Comparison of ENCODE assay signal across 9 mouse cellular contexts in genomic region chr6:136466956-136467750, GRCm38 (mm10). TPM values are rescaled to one million over a fixed set of nuclear protein-coding genes. Genes with fewer than 3 reads are reported as not detected.
DNase-seq lines count a peak whose midpoint lies in the region; ATAC-seq lines count a peak whose summit lies in the region.
"Had no signal": no experiment of that assay in that cellular context is flagged by ENCODE, and none has a peak within 500 bp of the region (broad histone marks: within the 10 kb centered on the region; RNA-seq: fewer than 3 reads in every experiment).

No protein-coding gene starts in this region.

- intact Hi-C loops in heart, postnatal 25 days (cut with DNase I): loop anchor here (1.0 kb wide), 1 partner anchor 51 kb away; no protein-coding TSS in a partner anchor

- H3K4me3 ChIP-seq in forebrain, embryonic 15.5 days: no peak overlapping the region
- 0 out of 2 replicates have a peak overlapping the region, but pooled peaks have one; percentile 2 for H3K4me3 ChIP-seq in lung, embryonic 16.5 days (ENCODE audit: low read length)

- no peaks in the 10 kb centered on the region for H3K36me3 ChIP-seq in forebrain, embryonic 15.5 days
- H3K36me3 ChIP-seq in lung, embryonic 16.5 days (ENCODE audit: control insufficient read depth, insufficient read depth, low read length): no peaks in the 10 kb centered on the region

- peak; percentile 83 for DNase-seq in ES-CJ7 (ENCODE audit: low read depth, low spot score)
- peak; percentile 94 for DNase-seq in c-Kit-positive CD71-positive TER-119-positive erythroid progenitor cells, embryonic 14.5 days (ENCODE audit: low spot score)
- peak; percentile 63 for DNase-seq in heart, postnatal 25 days (ENCODE audit: low spot score)
- DNase-seq in layer of hippocampus, adult 9-11 months: peak; percentile 79
- peak; percentile 75 for DNase-seq in ovary, adult 18-20 months (ENCODE audit: low spot score)
- peak; percentile 64 to 75 for DNase-seq in thymus, adult 18-20 months

- no peak overlapping the region for H3K4me2 ChIP-seq in forebrain, embryonic 15.5 days (replicated peaks)
- no peak overlapping the region for H3K4me2 ChIP-seq in lung, embryonic 16.5 days (ENCODE audit: low read depth, low read length)

- H3K9me3 ChIP-seq in forebrain, embryonic 15.5 days: no peaks in the 10 kb centered on the region
- H3K9me3 ChIP-seq in lung, embryonic 16.5 days (ENCODE audit: control insufficient read depth, low read length): no peaks in the 10 kb centered on the region

- H3K9ac ChIP-seq in forebrain, embryonic 15.5 days (replicated peaks): no peak overlapping the region
- peak overlapping the region; percentile 35; the same call in 1 of the 2 replicates for H3K9ac ChIP-seq in lung, embryonic 16.5 days (ENCODE audit: low read length)

- WGBS in forebrain, embryonic 15.5 days: 55% methylated on average over 14 of the region's 14 CpGs
- 39% methylated on average over 14 of the region's 14 CpGs for WGBS in lung, embryonic 16.5 days

- no peak for ATAC-seq in forebrain, embryonic 15.5 days (replicated peaks)
- ATAC-seq in lung, embryonic 16.5 days (ENCODE audit: low read depth): no peak

- peak overlapping the region; percentile 97 for H3K27ac ChIP-seq in forebrain, embryonic 15.5 days (replicated peaks)
- peak overlapping the region; percentile 99 for H3K27ac ChIP-seq in lung, embryonic 16.5 days (ENCODE audit: low read length)

- peaks cover 42% of the 10 kb centered on the region for H3K4me1 ChIP-seq in forebrain, embryonic 15.5 days
- peaks cover 61% of the 10 kb centered on the region for H3K4me1 ChIP-seq in lung, embryonic 16.5 days (replicated peaks; ENCODE audit: control insufficient read depth, insufficient read depth, low read length)

- no peaks in the 10 kb centered on the region for H3K27me3 ChIP-seq in forebrain, embryonic 15.5 days
- no peaks in the 10 kb centered on the region for H3K27me3 ChIP-seq in lung, embryonic 16.5 days (ENCODE audit: control insufficient read depth, insufficient read depth, low read depth, low read length)

RNA-seq across cellular contexts. Expression of gene Atf7ip, which starts 38.8 kb away (rescaled TPM):
- 45.6 and 46.9 TPM in 2 replicates for polyA plus RNA-seq in forebrain, embryonic 15.5 days (2015; fragmentation: Nextera tagmentation; extraction: Ambion mirVana)
- 10 to 100 TPM; 79.8 to 92.6 TPM for total RNA-seq in heart, postnatal 25 days (2021)
- 41.2 and 43.6 TPM in 2 replicates for polyA plus RNA-seq in lung, embryonic 16.5 days (2015; fragmentation: Nextera tagmentation; extraction: Ambion mirVana)

RNA-seq across cellular contexts. Expression of gene E330021D16Rik, which starts 51.8 kb away (rescaled TPM):
- polyA plus RNA-seq in forebrain, embryonic 15.5 days (2015; fragmentation: Nextera tagmentation; extraction: Ambion mirVana): not detected in 2 replicates
- total RNA-seq in heart, postnatal 25 days (2021): not detected
- polyA plus RNA-seq in lung, embryonic 16.5 days (2015; fragmentation: Nextera tagmentation; extraction: Ambion mirVana): 0.10 and 0.38 TPM in 2 replicates
- polyA plus RNA-seq: large intestine, adult 2 months had no signal
